Mouse (Mus musculus): ENCODE results near the gene Pfkp.

DNA sequence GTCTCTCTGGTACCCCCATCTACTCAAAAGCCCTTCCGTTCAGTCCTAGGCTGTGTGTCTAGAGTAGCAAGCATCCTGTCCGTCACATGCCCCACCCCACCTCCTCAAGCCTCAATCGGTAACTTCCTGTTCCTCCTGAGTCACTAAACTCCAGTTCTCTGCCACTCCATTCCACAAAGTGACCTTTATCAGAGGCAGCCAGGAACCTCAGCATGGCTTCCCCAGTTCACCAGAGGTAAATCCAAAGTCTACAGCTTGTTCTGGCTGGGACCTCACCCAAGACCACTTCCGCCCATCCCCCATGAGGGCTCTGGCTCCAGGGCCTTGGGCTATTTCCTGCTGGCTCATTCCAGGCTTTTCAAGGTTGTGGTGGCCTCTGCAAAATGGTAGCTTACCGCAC is 6.1 kb downstream of the Pfkp start:
- no peak for TF ChIP-seq GATA1 (IDR thresholded peaks at IDR 0.05; ENCODE audit: low read length)
- no peak for TF ChIP-seq TAL1 (IDR thresholded peaks at IDR 0.05; ENCODE audit: low read length)

All from erythroblast, embryonic 14.5 days (primary cell).